In genomic region chr19:29642211-29642610, GRCm38 (mm10) we compare ENCODE assay signal across 21 mouse cellular contexts. TPM values are rescaled to one million over a fixed set of nuclear protein-coding genes. Genes with fewer than 3 reads are reported as not detected.
A peak's percentile ranks its signal among the peaks of the same experiment; 100 is the strongest.
DNase-seq lines count a peak whose midpoint lies in the region; ATAC-seq and TF ChIP-seq lines count a peak whose summit lies in the region.
"Had no signal": no experiment of that assay in that cellular context is flagged by ENCODE, and none has a peak within 500 bp of the region (broad histone marks: within the 10 kb centered on the region; RNA-seq: fewer than 3 reads in every experiment).

No protein-coding gene starts in this region.

- DNase-seq in layer of hippocampus, adult 2 months (ENCODE audit: low spot score in 2 of 2) = no peak
- DNase-seq in layer of hippocampus, postnatal 36 days = no peak
- no peak for DNase-seq in Patski (ENCODE audit: low read depth, low spot score)
- DNase-seq in embryonic facial prominence, embryonic 14.5 days (ENCODE audit: low spot score) = no peak
- no peak for DNase-seq in midbrain, postnatal 0 days (ENCODE audit: low spot score)
- DNase-seq in thymus, postnatal 10 days (ENCODE audit: low spot score in 2 of 2) = no peak
- no peak for DNase-seq in thymus, adult 18-20 months
- DNase-seq: cerebellum, adult 8-10 months; heart, adult 18-20 months; right cerebral cortex, adult 18-20 months; thymus, postnatal 4 days had no signal

- no peaks in the 10 kb centered on the region for H3K27me3 ChIP-seq in Patski
- H3K27me3 ChIP-seq in embryonic facial prominence, embryonic 14.5 days (replicated peaks; ENCODE audit: control insufficient read depth, insufficient read depth, low read length) = no peaks in the 10 kb centered on the region
- H3K27me3 ChIP-seq in midbrain, postnatal 0 days (ENCODE audit: insufficient read depth, low read length) = no peaks in the 10 kb centered on the region

- peak; percentile 38 for ATAC-seq in Patski
- ATAC-seq in embryonic facial prominence, embryonic 14.5 days (ENCODE audit: low read depth) = peak; percentile 71
- no peak for ATAC-seq in midbrain, postnatal 0 days (ENCODE audit: low FRiP score)

- no peak overlapping the region for H3K9ac ChIP-seq in embryonic facial prominence, embryonic 14.5 days (ENCODE audit: low read depth, low read length)
- no peak overlapping the region for H3K9ac ChIP-seq in midbrain, postnatal 0 days (replicated peaks; ENCODE audit: low read length, poor library complexity, severe bottlenecking)

- POLR2A ChIA-PET in Patski (lab: Charles Lee) = no interaction called here

- WGBS in embryonic facial prominence, embryonic 14.5 days = 32% methylated on average over 6 of the region's 6 CpGs
- 51% methylated on average over 6 of the region's 6 CpGs for WGBS in midbrain, postnatal 0 days

- no peak overlapping the region for H3K4me2 ChIP-seq in embryonic facial prominence, embryonic 14.5 days (ENCODE audit: low read depth, low read length)
- no peak overlapping the region for H3K4me2 ChIP-seq in midbrain, postnatal 0 days (ENCODE audit: low read depth, low read length, poor library complexity, severe bottlenecking)
- H3K4me2 ChIP-seq: liver, embryonic 11.5 days; midbrain, embryonic 11.5 days had no signal

- 0 out of 2 replicates have a peak overlapping the region, but pooled peaks have one; percentile 3 for H3K27ac ChIP-seq in layer of hippocampus, adult 2 months
- H3K27ac ChIP-seq in embryonic facial prominence, embryonic 14.5 days (replicated peaks; ENCODE audit: low read depth, low read length) = no peak overlapping the region
- H3K27ac ChIP-seq in midbrain, postnatal 0 days (ENCODE audit: low read depth, low read length) = no peak overlapping the region

- peaks cover 11% of the 10 kb centered on the region; the same call in 1 of the 2 replicates for H3K36me3 ChIP-seq in embryonic facial prominence, embryonic 14.5 days (ENCODE audit: control insufficient read depth, insufficient read depth, low read length)
- H3K36me3 ChIP-seq in midbrain, postnatal 0 days (ENCODE audit: insufficient read depth, low read length) = no peaks in the 10 kb centered on the region; the same call in 1 of the 2 replicates

- H3K9me3 ChIP-seq in embryonic facial prominence, embryonic 14.5 days (ENCODE audit: control insufficient read depth, low read length) = no peaks in the 10 kb centered on the region
- H3K9me3 ChIP-seq in midbrain, postnatal 0 days (ENCODE audit: low read length) = no peaks in the 10 kb centered on the region

- CTCF ChIA-PET in Patski (lab: Charles Lee) = interaction anchor here (1.0 to 1.6 kb wide), 2 partner anchors 179 to 182 kb away, joined by 3 to 4 read pairs; no protein-coding TSS in a partner anchor

- in situ Hi-C loops in Patski (cut with MboI; ENCODE audit: low pct_unique_long_range_greater_than_20kb) = no loop called here

- no peak for TF ChIP-seq CTCF in layer of hippocampus, adult 2 months (conservative IDR thresholded peaks at IDR 0.05)
- no peak for TF ChIP-seq CTCF in Patski (IDR thresholded peaks at IDR 0.05)
- no peak for TF ChIP-seq CTCF in midbrain, postnatal 0 days (IDR thresholded peaks at IDR 0.05)

- H3K4me3 ChIP-seq in layer of hippocampus, adult 2 months = no peak overlapping the region
- no peak overlapping the region for H3K4me3 ChIP-seq in embryonic facial prominence, embryonic 14.5 days (ENCODE audit: low read depth, low read length)
- no peak overlapping the region for H3K4me3 ChIP-seq in midbrain, postnatal 0 days (ENCODE audit: low read depth, low read length)
- H3K4me3 ChIP-seq: myocyte had no signal

- H3K4me1 ChIP-seq in embryonic facial prominence, embryonic 14.5 days (ENCODE audit: control insufficient read depth, insufficient read depth, low read length) = peaks cover 9% of the 10 kb centered on the region; the same call in 1 of the 2 replicates
- no peaks in the 10 kb centered on the region for H3K4me1 ChIP-seq in midbrain, postnatal 0 days (ENCODE audit: insufficient read depth, low read length)

RNA-seq across cellular contexts. Expression of gene Ermp1, which starts 6.0 kb away (rescaled TPM):
- total RNA-seq in layer of hippocampus, adult 2 months (2021) = 10 to 100 TPM; 57.0 to 59.3 TPM
- 10 to 100 TPM; 53.5 to 61.2 TPM for total RNA-seq in layer of hippocampus, postnatal 36 days (2021)
- polyA plus RNA-seq in Patski (2021) = 94.4 TPM
- polyA plus RNA-seq in embryonic facial prominence, embryonic 14.5 days (2014; fragmentation: Nextera tagmentation; extraction: Ambion mirVana) = 14.2 and 15.5 TPM in 2 replicates
- total RNA-seq in midbrain, postnatal 0 days (2014; rRNA removed) = 15.8 and 27.6 TPM in 2 replicates
- 7.7 and 9.6 TPM in 2 replicates for polyA plus RNA-seq in midbrain, postnatal 0 days (2015; fragmentation: Nextera tagmentation; extraction: Ambion mirVana)

RNA-seq across cellular contexts. Expression of gene Mlana, which starts 55.4 kb away (rescaled TPM):
- total RNA-seq in layer of hippocampus, adult 2 months (2021) = under 1 TPM; 0.56 to 0.79 TPM
- total RNA-seq in layer of hippocampus, postnatal 36 days (2021) = under 1 TPM in 1 of 2 experiments, not detected in 1; 0.40 TPM
- polyA plus RNA-seq in Patski (2021) = 0.31 TPM
- 1.9 and 2.3 TPM in 2 replicates for polyA plus RNA-seq in embryonic facial prominence, embryonic 14.5 days (2014; fragmentation: Nextera tagmentation; extraction: Ambion mirVana)
- total RNA-seq in midbrain, postnatal 0 days (2014; rRNA removed) = not detected in 2 replicates
- not detected in 2 replicates for polyA plus RNA-seq in midbrain, postnatal 0 days (2015; fragmentation: Nextera tagmentation; extraction: Ambion mirVana)
- total RNA-seq: adrenal gland, adult 18-20 months; neutrophil, adult 5-6 weeks had no signal
- polyA plus RNA-seq: cortical plate, adult 2 months; inflammation-experienced regulatory T-cells, adult 6 months; kidney, embryonic 14.5 days; liver, embryonic 11.5 days; lung, embryonic 16.5 days; myocyte; stomach, embryonic 16.5 days had no signal
